Mouse (Mus musculus): ENCODE measurements around the gene Insm1. TPM values are rescaled to one million over a fixed set of nuclear protein-coding genes. Genes with fewer than 3 reads are reported as not detected.
A peak's percentile ranks its signal among the peaks of the same experiment; 100 is the strongest.

The Insm1 gene
- polyA plus RNA-seq, 1 experiment from 2014 or later = 0.15 TPM

GRCm38 (mm10) chr2:146227646-146228045 lies 5.9 kb downstream of the Insm1 start:
- Histone ChIP-seq H3K27me3 (peaks cover 65% of the 10 kb centered on the region), H3K4me3 (no peak overlapping the region), H3K4me1 (peaks cover 10% of the 10 kb centered on the region), H3K4me2 (no peak overlapping the region), H3K36me3 (no peaks in the 10 kb centered on the region), H3K27ac (no peak overlapping the region), H3K9ac (no peak overlapping the region), H3K9me3 (no peaks in the 10 kb centered on the region)
- ATAC-seq (ENCODE audit: borderline replicate concordance, extremely low read depth, low FRiP score, low TSS enrichment) = no peak
- WGBS = 53% methylated on average over 3 of the region's 3 CpGs

GRCm38 (mm10) chr2:146228435-146228834 lies 6.7 kb downstream of the Insm1 start:
- H3K27me3 ChIP-seq = peaks cover 58% of the 10 kb centered on the region
- 59% methylated on average over 2 of the region's 2 CpGs for WGBS
- ATAC-seq (ENCODE audit: borderline replicate concordance, extremely low read depth, low FRiP score, low TSS enrichment) = no peak

GRCm38 (mm10) chr2:146231485-146231884 lies 9.8 kb downstream of the Insm1 start:
- WGBS = 82% methylated on average over 2 of the region's 2 CpGs
- Histone ChIP-seq H3K36me3 (no peaks in the 10 kb centered on the region), H3K4me3 (no peak overlapping the region), H3K27me3 (peaks cover 27% of the 10 kb centered on the region), H3K4me2 (no peak overlapping the region), H3K9ac (no peak overlapping the region), H3K27ac (no peak overlapping the region), H3K4me1 (no peaks in the 10 kb centered on the region), H3K9me3 (no peaks in the 10 kb centered on the region)
- ATAC-seq (ENCODE audit: borderline replicate concordance, extremely low read depth, low FRiP score, low TSS enrichment) = no peak

More at GRCm38 (mm10) chr2:146228435-146228834, 6.7 kb downstream of the Insm1 start:
- Histone ChIP-seq H3K9me3 (no peaks in the 10 kb centered on the region), H3K9ac (no peak overlapping the region), H3K4me1 (peaks cover 2% of the 10 kb centered on the region), H3K4me3 (no peak overlapping the region), H3K4me2 (no peak overlapping the region), H3K27ac (no peak overlapping the region), H3K36me3 (no peaks in the 10 kb centered on the region)

GRCm38 (mm10) chr2:146239196-146239747 lies 17.6 kb downstream of the Insm1 start:
- no peaks in the 10 kb centered on the region for H3K36me3 ChIP-seq
- no peak overlapping the region for H3K9ac ChIP-seq
- WGBS = 85% methylated on average over 4 of the region's 4 CpGs
- no peaks in the 10 kb centered on the region for H3K27me3 ChIP-seq
- no peak overlapping the region for H3K27ac ChIP-seq
- H3K9me3 ChIP-seq = no peaks in the 10 kb centered on the region
- H3K4me1 ChIP-seq = no peaks in the 10 kb centered on the region
- H3K4me2 ChIP-seq = no peak overlapping the region
- no peak overlapping the region for H3K4me3 ChIP-seq
- ATAC-seq (ENCODE audit: borderline replicate concordance, extremely low read depth, low FRiP score, low TSS enrichment) = no peak

GRCm38 (mm10) chr2:146244049-146244448 lies 22.3 kb downstream of the Insm1 start:
- no peak overlapping the region for H3K27ac ChIP-seq
- no peak overlapping the region for H3K9ac ChIP-seq
- H3K4me2 ChIP-seq = no peak overlapping the region
- 86% methylated on average over 2 of the region's 2 CpGs for WGBS
- H3K27me3 ChIP-seq = no peaks in the 10 kb centered on the region
- no peaks in the 10 kb centered on the region for H3K9me3 ChIP-seq
- no peaks in the 10 kb centered on the region for H3K4me1 ChIP-seq
- ATAC-seq (ENCODE audit: borderline replicate concordance, extremely low read depth, low FRiP score, low TSS enrichment) = no peak
- H3K36me3 ChIP-seq = no peaks in the 10 kb centered on the region
- no peak overlapping the region for H3K4me3 ChIP-seq

GRCm38 (mm10) chr2:146245401-146245800 lies 23.7 kb downstream of the Insm1 start:
- H3K27me3 ChIP-seq = no peaks in the 10 kb centered on the region
- ATAC-seq (ENCODE audit: borderline replicate concordance, extremely low read depth, low FRiP score, low TSS enrichment) = no peak
- no peak overlapping the region for H3K9ac ChIP-seq

GRCm38 (mm10) chr2:146246409-146247075 lies 24.8 kb downstream of the Insm1 start:
- 58% methylated on average over 4 of the region's 4 CpGs for WGBS
- no peaks in the 10 kb centered on the region for H3K36me3 ChIP-seq
- no peaks in the 10 kb centered on the region for H3K4me1 ChIP-seq
- H3K9me3 ChIP-seq = no peaks in the 10 kb centered on the region
- no peaks in the 10 kb centered on the region for H3K27me3 ChIP-seq
- ATAC-seq (ENCODE audit: borderline replicate concordance, extremely low read depth, low FRiP score, low TSS enrichment) = no peak
- H3K27ac ChIP-seq = no peak overlapping the region
- H3K4me2 ChIP-seq = no peak overlapping the region
- no peak overlapping the region for H3K9ac ChIP-seq
- H3K4me3 ChIP-seq = no peak overlapping the region

More at GRCm38 (mm10) chr2:146245401-146245800, 23.7 kb downstream of the Insm1 start:
- 56% methylated on average over 7 of the region's 7 CpGs for WGBS
- Histone ChIP-seq H3K4me3 (no peak overlapping the region), H3K27ac (no peak overlapping the region), H3K36me3 (no peaks in the 10 kb centered on the region), H3K4me2 (no peak overlapping the region), H3K9me3 (no peaks in the 10 kb centered on the region), H3K4me1 (no peaks in the 10 kb centered on the region)

- 18% methylated on average over 6 of the region's 6 CpGs for WGBS
- 0 out of 2 replicates have a peak, but pooled peaks have one; percentile 27 for ATAC-seq (ENCODE audit: borderline replicate concordance, extremely low read depth, low FRiP score, low TSS enrichment)
- Histone ChIP-seq H3K4me3 (no peak overlapping the region), H3K27ac (no peak overlapping the region), H3K36me3 (no peaks in the 10 kb centered on the region), H3K4me2 (no peak overlapping the region), H3K9me3 (no peaks in the 10 kb centered on the region), H3K4me1 (no peaks in the 10 kb centered on the region), H3K27me3 (no peaks in the 10 kb centered on the region), H3K9ac (no peak overlapping the region)
Measured at GRCm38 (mm10) chr2:146247576-146247975, 25.9 kb downstream of the Insm1 start.

- Histone ChIP-seq H3K27me3 (no peaks in the 10 kb centered on the region), H3K36me3 (no peaks in the 10 kb centered on the region), H3K27ac (no peak overlapping the region), H3K4me3 (no peak overlapping the region), H3K9ac (no peak overlapping the region), H3K4me1 (no peaks in the 10 kb centered on the region), H3K9me3 (no peaks in the 10 kb centered on the region), H3K4me2 (no peak overlapping the region)
- no peak for ATAC-seq (ENCODE audit: borderline replicate concordance, extremely low read depth, low FRiP score, low TSS enrichment)
- WGBS = 81% methylated on average over 7 of the region's 7 CpGs
Measured at GRCm38 (mm10) chr2:146249033-146249432, 27.3 kb downstream of the Insm1 start.

- Histone ChIP-seq H3K9me3 (no peaks in the 10 kb centered on the region), H3K4me2 (no peak overlapping the region), H3K27ac (no peak overlapping the region), H3K4me3 (no peak overlapping the region), H3K4me1 (no peaks in the 10 kb centered on the region), H3K27me3 (no peaks in the 10 kb centered on the region), H3K9ac (no peak overlapping the region), H3K36me3 (no peaks in the 10 kb centered on the region)
- 82% methylated on average over 6 of the region's 6 CpGs for WGBS
- no peak for ATAC-seq (ENCODE audit: borderline replicate concordance, extremely low read depth, low FRiP score, low TSS enrichment)
Measured at GRCm38 (mm10) chr2:146250236-146250904, 28.6 kb downstream of the Insm1 start.

GRCm38 (mm10) chr2:146254387-146254786 lies 32.7 kb downstream of the Insm1 start:
- H3K4me3 ChIP-seq = no peak overlapping the region
- no peak overlapping the region for H3K27ac ChIP-seq
- H3K27me3 ChIP-seq = no peaks in the 10 kb centered on the region
- WGBS = 90% methylated on average over 1 of the region's 1 CpGs
- no peak overlapping the region for H3K4me2 ChIP-seq
- H3K36me3 ChIP-seq = no peaks in the 10 kb centered on the region
- no peaks in the 10 kb centered on the region for H3K9me3 ChIP-seq
- no peaks in the 10 kb centered on the region for H3K4me1 ChIP-seq
- ATAC-seq (ENCODE audit: borderline replicate concordance, extremely low read depth, low FRiP score, low TSS enrichment) = no peak
- H3K9ac ChIP-seq = no peak overlapping the region

GRCm38 (mm10) chr2:146255636-146256035 lies 33.9 kb downstream of the Insm1 start:
- Histone ChIP-seq H3K4me1 (no peaks in the 10 kb centered on the region), H3K27ac (no peak overlapping the region), H3K4me2 (no peak overlapping the region), H3K9me3 (no peaks in the 10 kb centered on the region), H3K27me3 (no peaks in the 10 kb centered on the region), H3K4me3 (no peak overlapping the region), H3K9ac (no peak overlapping the region), H3K36me3 (no peaks in the 10 kb centered on the region)
- ATAC-seq (ENCODE audit: borderline replicate concordance, extremely low read depth, low FRiP score, low TSS enrichment) = no peak
